Mouse (Mus musculus) intestine, embryonic 14.5 days (tissue): ENCODE measurements at regions not wholly inside any gene's neighbourhood (a gene's known extent, or its start where the extent isn't known, plus 50 kb on each side); places are given as distances from the start of the nearest gene placed in this dataset.

Experiments used
- ATAC-seq: fragments of 200-750 bp; cut with Nextera tagmentation; replicated peaks from 2 replicates; pipeline ENCODE4 v1.8.0; 2017; ENCODE audit warnings: low read depth, moderate number of reproducible peaks, moderate TSS enrichment, moderate library complexity; ENCODE audit not compliant: low FRiP score, low TSS enrichment
- DNase-seq: peaks from one replicate; pipeline ENCODE4 v3.0.0-alpha.2; 2018; ENCODE audit warnings: low spot score
- H3K27ac ChIP-seq: fragments of 300-500 bp; sonication (generic); 2 replicates; pipeline ENCODE4 v1.5.1; 2014; ENCODE audit warnings: low read depth, mild to moderate bottlenecking, control low read depth
- H3K27me3 ChIP-seq: fragments of 300-500 bp; sonication (generic); replicated peaks from 2 replicates; pipeline ENCODE4 v1.6.1; 2014; ENCODE audit warnings: low read length, control low read depth; ENCODE audit not compliant: control insufficient read depth, insufficient read depth
- H3K36me3 ChIP-seq: fragments of 300-500 bp; sonication (generic); 2 replicates; pipeline ENCODE4 v1.6.1; 2014; ENCODE audit warnings: low read length, control low read depth; ENCODE audit not compliant: control insufficient read depth, insufficient read depth
- H3K4me1 ChIP-seq: fragments of 300-500 bp; sonication (generic); replicated peaks from 2 replicates; pipeline ENCODE4 v1.6.1; 2014; ENCODE audit warnings: low read length, control low read depth, mixed read lengths; ENCODE audit not compliant: control insufficient read depth, insufficient read depth
- H3K4me2 ChIP-seq: fragments of 300-500 bp; sonication (generic); 2 replicates; pipeline ENCODE4 v1.6.1; 2014; ENCODE audit warnings: low read length
- H3K4me3 ChIP-seq: fragments of 300-500 bp; sonication (generic); 2 replicates; pipeline ENCODE4 v1.5.1; 2014; ENCODE audit warnings: low read depth, low read length, control low read depth, mixed read lengths
- H3K9ac ChIP-seq: fragments of 300-500 bp; sonication (generic); 2 replicates; pipeline ENCODE4 v1.6.1; 2014; ENCODE audit warnings: mild to moderate bottlenecking, low read length
- H3K9me3 ChIP-seq: fragments of 300-500 bp; sonication (generic); 2 replicates; pipeline ENCODE4 v1.6.1; 2016; ENCODE audit warnings: low read length, control low read depth; ENCODE audit not compliant: control insufficient read depth

- ATAC-seq, result no peak
These were observed 1147.5 kb downstream of the Car8 start for GRCm38 (mm10) chr4:7091201-7091814.

More at GRCm38 (mm10) chr4:7091201-7091814, 1147.5 kb downstream of the Car8 start:
- H3K9ac ChIP-seq, result no peak overlapping the region
- no peaks in the 10 kb centered on the region for H3K27me3 ChIP-seq
- no peaks in the 10 kb centered on the region for H3K9me3 ChIP-seq
- H3K27ac ChIP-seq, result no peak overlapping the region
- H3K4me2 ChIP-seq, result no peak overlapping the region
- no peaks in the 10 kb centered on the region for H3K36me3 ChIP-seq
- H3K4me3 ChIP-seq, result no peak overlapping the region
- no peak for DNase-seq
- H3K4me1 ChIP-seq, result no peaks in the 10 kb centered on the region
